In genomic region chr2:157074772-157075171, GRCm38 (mm10) we compare ENCODE assay signal across 9 mouse cellular contexts. TPM values are rescaled to one million over a fixed set of nuclear protein-coding genes. Genes with fewer than 3 reads are reported as not detected.
DNase-seq lines count a peak whose midpoint lies in the region; ATAC-seq and TF ChIP-seq lines count a peak whose summit lies in the region.
"Had no signal": no experiment of that assay in that cellular context is flagged by ENCODE, and none has a peak within 500 bp of the region (broad histone marks: within the 10 kb centered on the region; RNA-seq: fewer than 3 reads in every experiment).

No protein-coding gene starts in this region.

- WGBS in hindbrain, embryonic 10.5 days, result 86% methylated on average over 5 of the region's 5 CpGs
- WGBS in hindbrain, embryonic 11.5 days, result 86% methylated on average over 5 of the region's 5 CpGs
- WGBS in embryonic facial prominence, embryonic 11.5 days, result 82% methylated on average over 5 of the region's 5 CpGs
- 74% methylated on average over 5 of the region's 5 CpGs for WGBS in hindbrain, embryonic 12.5 days
- 79% methylated on average over 5 of the region's 5 CpGs for WGBS in midbrain, embryonic 14.5 days
- WGBS in liver, postnatal 0 days (ENCODE audit: insufficient replicate concordance), result 72% methylated on average over 5 of the region's 5 CpGs
- WGBS in thymus, adult 2 months, result 93% methylated on average over 5 of the region's 5 CpGs

- no peak overlapping the region for H3K4me2 ChIP-seq in hindbrain, embryonic 11.5 days (replicated peaks; ENCODE audit: low read depth, low read length)
- 0 out of 2 replicates have a peak overlapping the region, but pooled peaks have one; percentile 13 for H3K4me2 ChIP-seq in embryonic facial prominence, embryonic 11.5 days (ENCODE audit: low read depth, low read length)
- H3K4me2 ChIP-seq in hindbrain, embryonic 12.5 days (replicated peaks), result peak overlapping the region; percentile 93
- H3K4me2 ChIP-seq in midbrain, embryonic 14.5 days (ENCODE audit: low read length), result peak overlapping the region; percentile 100
- H3K4me2 ChIP-seq in liver, postnatal 0 days (ENCODE audit: low read depth, low read length), result no peak overlapping the region

- no peak for TF ChIP-seq EP300 in liver, postnatal 0 days (IDR thresholded peaks at IDR 0.05; ENCODE audit: low read depth)

- H3K27ac ChIP-seq in hindbrain, embryonic 10.5 days, result no peak overlapping the region
- no peak overlapping the region; the same call in 1 of the 2 replicates for H3K27ac ChIP-seq in hindbrain, embryonic 11.5 days (ENCODE audit: low read depth, low read length)
- no peak overlapping the region for H3K27ac ChIP-seq in embryonic facial prominence, embryonic 11.5 days (replicated peaks; ENCODE audit: low read depth, low read length)
- H3K27ac ChIP-seq in hindbrain, embryonic 12.5 days, result no peak overlapping the region
- H3K27ac ChIP-seq in midbrain, embryonic 14.5 days (replicated peaks; ENCODE audit: low read depth, low read length), result 0 out of 2 replicates have a peak overlapping the region, but pooled peaks have one; percentile 3
- no peak overlapping the region for H3K27ac ChIP-seq in liver, postnatal 0 days (ENCODE audit: low read depth)
- H3K27ac ChIP-seq in thymus, adult 2 months (ENCODE audit: control insufficient read depth, insufficient read depth, low read length), result no peak overlapping the region

- peaks cover 69% of the 10 kb centered on the region for H3K36me3 ChIP-seq in hindbrain, embryonic 10.5 days
- H3K36me3 ChIP-seq in hindbrain, embryonic 11.5 days (ENCODE audit: control insufficient read depth, insufficient read depth, low read length), result no peaks in the 10 kb centered on the region
- peaks cover 3% of the 10 kb centered on the region for H3K36me3 ChIP-seq in embryonic facial prominence, embryonic 11.5 days (replicated peaks; ENCODE audit: control insufficient read depth, insufficient read depth, low read depth, low read length)
- peaks cover 15% of the 10 kb centered on the region for H3K36me3 ChIP-seq in hindbrain, embryonic 12.5 days
- H3K36me3 ChIP-seq in midbrain, embryonic 14.5 days (ENCODE audit: control insufficient read depth, insufficient read depth, low read length), result peaks cover 14% of the 10 kb centered on the region
- no peaks in the 10 kb centered on the region for H3K36me3 ChIP-seq in liver, postnatal 0 days (replicated peaks; ENCODE audit: insufficient read depth, low read length)
- H3K36me3 ChIP-seq in thymus, adult 2 months (ENCODE audit: control insufficient read depth, insufficient read depth, low read length), result no peaks in the 10 kb centered on the region
- H3K36me3 ChIP-seq: G1E had no signal

- H3K4me3 ChIP-seq in hindbrain, embryonic 10.5 days, result peak overlapping the region; percentile 97; the same call in 1 of the 2 replicates
- no peak overlapping the region for H3K4me3 ChIP-seq in hindbrain, embryonic 11.5 days (ENCODE audit: low read depth, low read length)
- no peak overlapping the region for H3K4me3 ChIP-seq in embryonic facial prominence, embryonic 11.5 days (ENCODE audit: low read depth, low read length)
- H3K4me3 ChIP-seq in hindbrain, embryonic 12.5 days, result peak overlapping the region; percentile 98; the same call in 1 of the 2 replicates
- H3K4me3 ChIP-seq in midbrain, embryonic 14.5 days (replicated peaks; ENCODE audit: low read depth, low read length), result peak overlapping the region; percentile 96; the same call in 1 of the 2 replicates
- no peak overlapping the region for H3K4me3 ChIP-seq in liver, postnatal 0 days (ENCODE audit: low read depth, low read length)
- no peak overlapping the region for H3K4me3 ChIP-seq in thymus, adult 2 months (ENCODE audit: control insufficient read depth, insufficient read depth, low read length)

- TF ChIP-seq POLR2A in thymus, adult 2 months (IDR thresholded peaks at IDR 0.05; ENCODE audit: control insufficient read depth, extremely low read depth, insufficient read depth, low read length, poor library complexity), result no peak

- no peaks in the 10 kb centered on the region for H3K27me3 ChIP-seq in hindbrain, embryonic 10.5 days (ENCODE audit: insufficient read depth, poor library complexity, severe bottlenecking)
- H3K27me3 ChIP-seq in hindbrain, embryonic 11.5 days (ENCODE audit: control insufficient read depth, insufficient read depth, low read length), result no peaks in the 10 kb centered on the region
- no peaks in the 10 kb centered on the region for H3K27me3 ChIP-seq in embryonic facial prominence, embryonic 11.5 days (ENCODE audit: control insufficient read depth, insufficient read depth, low read length)
- no peaks in the 10 kb centered on the region for H3K27me3 ChIP-seq in hindbrain, embryonic 12.5 days
- H3K27me3 ChIP-seq in midbrain, embryonic 14.5 days (ENCODE audit: control insufficient read depth, insufficient read depth, low read length), result no peaks in the 10 kb centered on the region
- H3K27me3 ChIP-seq in liver, postnatal 0 days (ENCODE audit: insufficient read depth, low read length), result peaks cover 21% of the 10 kb centered on the region
- H3K27me3 ChIP-seq in thymus, adult 2 months (ENCODE audit: control insufficient read depth, insufficient read depth, low read length), result peaks cover 6% of the 10 kb centered on the region; the same call in 1 of the 2 replicates

- no peaks in the 10 kb centered on the region for H3K9me3 ChIP-seq in hindbrain, embryonic 10.5 days
- no peaks in the 10 kb centered on the region for H3K9me3 ChIP-seq in hindbrain, embryonic 11.5 days (ENCODE audit: control insufficient read depth, low read length)
- H3K9me3 ChIP-seq in embryonic facial prominence, embryonic 11.5 days (replicated peaks; ENCODE audit: control insufficient read depth, low read length), result no peaks in the 10 kb centered on the region
- H3K9me3 ChIP-seq in hindbrain, embryonic 12.5 days (replicated peaks), result no peaks in the 10 kb centered on the region
- H3K9me3 ChIP-seq in midbrain, embryonic 14.5 days (ENCODE audit: control insufficient read depth, low read length), result no peaks in the 10 kb centered on the region
- H3K9me3 ChIP-seq in liver, postnatal 0 days (ENCODE audit: low read length), result no peaks in the 10 kb centered on the region

- no peak for TF ChIP-seq CTCF in liver, postnatal 0 days (IDR thresholded peaks at IDR 0.05; ENCODE audit: low read depth)
- TF ChIP-seq CTCF in thymus, adult 2 months (IDR thresholded peaks at IDR 0.05; ENCODE audit: borderline replicate concordance, control insufficient read depth, extremely low read depth, insufficient read depth, low read length, poor library complexity), result no peak

- no peak overlapping the region for H3K9ac ChIP-seq in hindbrain, embryonic 11.5 days (ENCODE audit: low read depth, low read length)
- peak overlapping the region; percentile 5; the same call in 1 of the 2 replicates for H3K9ac ChIP-seq in embryonic facial prominence, embryonic 11.5 days (replicated peaks; ENCODE audit: low read length)
- H3K9ac ChIP-seq in hindbrain, embryonic 12.5 days, result 0 out of 2 replicates have a peak overlapping the region, but pooled peaks have one; percentile 100
- H3K9ac ChIP-seq in midbrain, embryonic 14.5 days (replicated peaks; ENCODE audit: low read length), result peak overlapping the region; percentile 37; the same call in 1 of the 2 replicates
- H3K9ac ChIP-seq in liver, postnatal 0 days (replicated peaks), result no peak overlapping the region

- peaks cover 92% of the 10 kb centered on the region for H3K4me1 ChIP-seq in hindbrain, embryonic 10.5 days (replicated peaks)
- H3K4me1 ChIP-seq in hindbrain, embryonic 11.5 days (replicated peaks; ENCODE audit: control insufficient read depth, insufficient read depth, low read length), result peaks cover 21% of the 10 kb centered on the region
- H3K4me1 ChIP-seq in embryonic facial prominence, embryonic 11.5 days (ENCODE audit: control insufficient read depth, insufficient read depth, low read length), result peaks cover 22% of the 10 kb centered on the region
- peaks cover 81% of the 10 kb centered on the region for H3K4me1 ChIP-seq in hindbrain, embryonic 12.5 days
- peaks cover 77% of the 10 kb centered on the region for H3K4me1 ChIP-seq in midbrain, embryonic 14.5 days (ENCODE audit: control insufficient read depth, insufficient read depth, low read length)
- H3K4me1 ChIP-seq in liver, postnatal 0 days (ENCODE audit: insufficient read depth), result peaks cover 46% of the 10 kb centered on the region
- H3K4me1 ChIP-seq in thymus, adult 2 months (replicated peaks; ENCODE audit: control insufficient read depth, insufficient read depth, low read length), result peaks cover 17% of the 10 kb centered on the region

- no peak for DNase-seq in hindbrain, embryonic 10.5 days (ENCODE audit: low spot score)
- DNase-seq in hindbrain, embryonic 11.5 days (ENCODE audit: low spot score), result no peak
- DNase-seq in embryonic facial prominence, embryonic 11.5 days (ENCODE audit: low spot score), result no peak
- no peak for DNase-seq in midbrain, embryonic 14.5 days
- no peak for DNase-seq in liver, postnatal 0 days
- no peak for DNase-seq in thymus, adult 2 months
- no peak for DNase-seq in thymus, postnatal 36 days

- no peak for ATAC-seq in hindbrain, embryonic 11.5 days (ENCODE audit: low FRiP score)
- no peak for ATAC-seq in embryonic facial prominence, embryonic 11.5 days (replicated peaks; ENCODE audit: insufficient number of reproducible peaks, low FRiP score, low TSS enrichment, low read depth)
- no peak for ATAC-seq in hindbrain, embryonic 12.5 days (ENCODE audit: low FRiP score)
- no peak for ATAC-seq in midbrain, embryonic 14.5 days (ENCODE audit: low FRiP score, low TSS enrichment)
- ATAC-seq in liver, postnatal 0 days, result no peak

RNA-seq across cellular contexts. Expression of gene Soga1, which starts 4.3 kb away (rescaled TPM):
- 3.7 and 4.0 TPM in 2 replicates for polyA plus RNA-seq in hindbrain, embryonic 10.5 days (2016; fragmentation: Nextera tagmentation; extraction: Ambion mirVana)
- polyA plus RNA-seq in hindbrain, embryonic 11.5 days (2014; fragmentation: Nextera tagmentation; extraction: Ambion mirVana), result 7.2 and 9.8 TPM in 2 replicates
- 5.4 and 5.6 TPM in 2 replicates for polyA plus RNA-seq in embryonic facial prominence, embryonic 11.5 days (2014; fragmentation: Nextera tagmentation; extraction: Ambion mirVana)
- polyA plus RNA-seq in hindbrain, embryonic 12.5 days (2016; fragmentation: Nextera tagmentation; extraction: Ambion mirVana), result 7.7 and 8.6 TPM in 2 replicates
- polyA plus RNA-seq in midbrain, embryonic 14.5 days (2014; fragmentation: Nextera tagmentation; extraction: Ambion mirVana), result 12.0 and 13.1 TPM in 2 replicates
- 0.65 and 1.0 TPM in 2 replicates for polyA plus RNA-seq in liver, postnatal 0 days (2015; fragmentation: Nextera tagmentation; extraction: Ambion mirVana)
- polyA plus RNA-seq in thymus, adult 2 months (2012; rRNA removed), result 5.2 and 5.3 TPM in 2 replicates

RNA-seq across cellular contexts. Expression of gene Tldc2, which starts 12.1 kb away (rescaled TPM):
- polyA plus RNA-seq in hindbrain, embryonic 10.5 days (2016; fragmentation: Nextera tagmentation; extraction: Ambion mirVana), result not detected in 2 replicates
- not detected in 2 replicates for polyA plus RNA-seq in hindbrain, embryonic 11.5 days (2014; fragmentation: Nextera tagmentation; extraction: Ambion mirVana)
- not detected in 2 replicates for polyA plus RNA-seq in embryonic facial prominence, embryonic 11.5 days (2014; fragmentation: Nextera tagmentation; extraction: Ambion mirVana)
- polyA plus RNA-seq in hindbrain, embryonic 12.5 days (2016; fragmentation: Nextera tagmentation; extraction: Ambion mirVana), result not detected in 2 replicates
- polyA plus RNA-seq in midbrain, embryonic 14.5 days (2014; fragmentation: Nextera tagmentation; extraction: Ambion mirVana), result not detected in 2 replicates
- not detected in 2 replicates for polyA plus RNA-seq in liver, postnatal 0 days (2015; fragmentation: Nextera tagmentation; extraction: Ambion mirVana)
- not detected in 2 replicates for polyA plus RNA-seq in thymus, adult 2 months (2012; rRNA removed)
- polyA plus RNA-seq: G1E had no signal

Comparison
In these comparisons a context has a peak if more than half of its experiments do, and no peak if none do; other contexts are left out.
1. H3K4me3 ChIP-seq: peak in hindbrain, embryonic 10.5 days (single experiment), hindbrain, embryonic 12.5 days (single experiment) and midbrain, embryonic 14.5 days (single experiment); none in hindbrain, embryonic 11.5 days (single experiment), embryonic facial prominence, embryonic 11.5 days (single experiment), liver, postnatal 0 days (single experiment) and thymus, adult 2 months (single experiment).
2. H3K4me2 ChIP-seq: peak in embryonic facial prominence, embryonic 11.5 days (single experiment), hindbrain, embryonic 12.5 days (single experiment) and midbrain, embryonic 14.5 days (single experiment); none in hindbrain, embryonic 11.5 days (single experiment) and liver, postnatal 0 days (single experiment).
3. H3K9ac ChIP-seq: peak in embryonic facial prominence, embryonic 11.5 days (single experiment), hindbrain, embryonic 12.5 days (single experiment) and midbrain, embryonic 14.5 days (single experiment); none in hindbrain, embryonic 11.5 days (single experiment) and liver, postnatal 0 days (single experiment).